ENCODE assay signal across 18 mouse cellular contexts in genomic region chr10:117127480-117127879, GRCm38 (mm10). TPM values are rescaled to one million over a fixed set of nuclear protein-coding genes. Genes with fewer than 3 reads are reported as not detected.
DNase-seq lines count a peak whose midpoint lies in the region; ATAC-seq and TF ChIP-seq lines count a peak whose summit lies in the region.
"Had no signal": no experiment of that assay in that cellular context is flagged by ENCODE, and none has a peak within 500 bp of the region (broad histone marks: within the 10 kb centered on the region; RNA-seq: fewer than 3 reads in every experiment).

No protein-coding gene starts in this region.

- H3K27ac ChIP-seq in liver, embryonic 11.5 days (ENCODE audit: low read depth, low read length), result no peak overlapping the region
- H3K27ac ChIP-seq in liver, postnatal 0 days (ENCODE audit: low read depth), result no peak overlapping the region
- peak overlapping the region; percentile 57 for H3K27ac ChIP-seq in MEL (ENCODE audit: control insufficient read depth, low read depth, low read length)
- no peak overlapping the region for H3K27ac ChIP-seq in hindbrain, embryonic 12.5 days
- H3K27ac ChIP-seq: embryonic facial prominence, embryonic 10.5 days; hindbrain, embryonic 13.5 days had no signal

- no peak overlapping the region for H3K4me2 ChIP-seq in liver, embryonic 11.5 days
- H3K4me2 ChIP-seq in liver, postnatal 0 days (ENCODE audit: low read depth, low read length), result no peak overlapping the region
- H3K4me2 ChIP-seq in hindbrain, embryonic 12.5 days (replicated peaks), result no peak overlapping the region
- H3K4me2 ChIP-seq: heart, embryonic 15.5 days; hindbrain, embryonic 13.5 days had no signal

- 0 out of 2 replicates have a peak, but pooled peaks cover 3% of the 10 kb centered on the region for H3K36me3 ChIP-seq in liver, embryonic 11.5 days (ENCODE audit: control insufficient read depth, insufficient read depth, low read length)
- peaks cover 7% of the 10 kb centered on the region for H3K36me3 ChIP-seq in liver, postnatal 0 days (replicated peaks; ENCODE audit: insufficient read depth, low read length)
- H3K36me3 ChIP-seq in MEL (ENCODE audit: control insufficient read depth in 1 of 2, insufficient read depth in 2 of 2, low read length in 2 of 2), result peaks cover 2 to 18% of the 10 kb centered on the region in 2 experiments
- peaks cover 6% of the 10 kb centered on the region; the same call in 1 of the 2 replicates for H3K36me3 ChIP-seq in hindbrain, embryonic 12.5 days

- DNase-seq in liver, embryonic 11.5 days (ENCODE audit: low spot score), result peak; percentile 27
- no peak for DNase-seq in liver, postnatal 0 days
- DNase-seq in MEL (ENCODE audit: low read depth, low spot score), result peak; percentile 76
- no peak for DNase-seq in thymus, postnatal 4 days
- DNase-seq: adrenal gland, adult 2 months; cerebellum, postnatal 14 days; layer of hippocampus, postnatal 36 days; left cerebral cortex, postnatal 4 days; lung, postnatal 4 days; midbrain, embryonic 14.5 days had no signal

- TF ChIP-seq POLR2A in MEL (IDR thresholded peaks at IDR 0.05; ENCODE audit: control insufficient read depth in 1 of 2, insufficient read depth in 1 of 2, low read depth in 1 of 2, low read length in 2 of 2, poor library complexity in 1 of 2), result 0 out of 4 replicates have a peak, but pooled peaks of 1 of the 2 experiments have one; percentile 22

- H3K27me3 ChIP-seq in liver, embryonic 11.5 days (replicated peaks; ENCODE audit: control insufficient read depth, insufficient read depth, low read length), result no peaks in the 10 kb centered on the region
- H3K27me3 ChIP-seq in liver, postnatal 0 days (ENCODE audit: insufficient read depth, low read length), result no peaks in the 10 kb centered on the region
- no peaks in the 10 kb centered on the region for H3K27me3 ChIP-seq in MEL (ENCODE audit: control insufficient read depth in 1 of 2, insufficient read depth in 2 of 2, low read length in 2 of 2)
- no peaks in the 10 kb centered on the region for H3K27me3 ChIP-seq in hindbrain, embryonic 12.5 days
- H3K27me3 ChIP-seq: heart, embryonic 15.5 days; hindbrain, embryonic 13.5 days had no signal

- 53% methylated on average over 2 of the region's 2 CpGs for WGBS in liver, embryonic 11.5 days
- 32% methylated on average over 2 of the region's 2 CpGs for WGBS in liver, postnatal 0 days (ENCODE audit: insufficient replicate concordance)
- 77% methylated on average over 2 of the region's 2 CpGs for WGBS in hindbrain, embryonic 12.5 days

- TF ChIP-seq EP300 in liver, postnatal 0 days (IDR thresholded peaks at IDR 0.05; ENCODE audit: low read depth), result no peak
- peak; percentile 15 to 41; a peak in 1 of 4 replicates for TF ChIP-seq EP300 in MEL (IDR thresholded peaks at IDR 0.05; ENCODE audit: low read depth in 1 of 2, low read length in 2 of 2)

- H3K9me3 ChIP-seq in liver, embryonic 11.5 days (ENCODE audit: control insufficient read depth, low read length), result no peaks in the 10 kb centered on the region
- H3K9me3 ChIP-seq in liver, postnatal 0 days (ENCODE audit: low read length), result no peaks in the 10 kb centered on the region
- H3K9me3 ChIP-seq in MEL (replicated peaks; ENCODE audit: insufficient read depth, low read length), result no peaks in the 10 kb centered on the region
- no peaks in the 10 kb centered on the region for H3K9me3 ChIP-seq in hindbrain, embryonic 12.5 days (replicated peaks)
- H3K9me3 ChIP-seq: embryonic facial prominence, embryonic 10.5 days; heart, embryonic 15.5 days; hindbrain, embryonic 13.5 days had no signal

- H3K4me3 ChIP-seq in liver, embryonic 11.5 days (ENCODE audit: low read depth, low read length), result no peak overlapping the region
- H3K4me3 ChIP-seq in liver, postnatal 0 days (ENCODE audit: low read depth, low read length), result no peak overlapping the region
- H3K4me3 ChIP-seq in MEL (ENCODE audit: control insufficient read depth in 1 of 2, insufficient read depth in 1 of 2, low read depth in 2 of 2, low read length in 2 of 2), result no peak overlapping the region
- H3K4me3 ChIP-seq in hindbrain, embryonic 12.5 days, result no peak overlapping the region
- H3K4me3 ChIP-seq: embryonic facial prominence, embryonic 10.5 days; erythroblast, embryonic 14.5 days; heart, embryonic 15.5 days; hindbrain, embryonic 13.5 days had no signal

- TF ChIP-seq RAD21 in MEL (IDR thresholded peaks at IDR 0.05; ENCODE audit: low read depth, low read length), result no peak

- peaks cover 20% of the 10 kb centered on the region for H3K79me2 ChIP-seq in MEL (ENCODE audit: control insufficient read depth, insufficient read depth, low read length, poor library complexity)

- H3K9ac ChIP-seq in liver, embryonic 11.5 days (ENCODE audit: low read depth, low read length), result no peak overlapping the region
- H3K9ac ChIP-seq in liver, postnatal 0 days (replicated peaks), result no peak overlapping the region
- no peak overlapping the region for H3K9ac ChIP-seq in MEL (ENCODE audit: control insufficient read depth, low read depth, low read length, poor library complexity, severe bottlenecking)
- H3K9ac ChIP-seq in hindbrain, embryonic 12.5 days, result no peak overlapping the region
- H3K9ac ChIP-seq: heart, embryonic 15.5 days had no signal

- no peak for TF ChIP-seq CTCF in liver, postnatal 0 days (IDR thresholded peaks at IDR 0.05; ENCODE audit: low read depth)
- TF ChIP-seq CTCF in MEL (IDR thresholded peaks at IDR 0.05 in 2 of 3, conservative IDR thresholded peaks at IDR 0.05 in 1 of 3; ENCODE audit: control insufficient read depth in 1 of 3, insufficient read depth in 1 of 3, low read depth in 2 of 3, low read length in 3 of 3, poor library complexity in 1 of 3, severe bottlenecking in 1 of 3), result no peak

- H3K4me1 ChIP-seq in liver, embryonic 11.5 days (replicated peaks; ENCODE audit: control insufficient read depth, insufficient read depth, low read length), result peaks cover 24% of the 10 kb centered on the region
- peaks cover 15% of the 10 kb centered on the region for H3K4me1 ChIP-seq in liver, postnatal 0 days (ENCODE audit: insufficient read depth)
- H3K4me1 ChIP-seq in MEL (ENCODE audit: control insufficient read depth in 1 of 2, insufficient read depth in 2 of 2, low read length in 2 of 2), result peaks cover 15 to 18% of the 10 kb centered on the region in 2 experiments
- H3K4me1 ChIP-seq in hindbrain, embryonic 12.5 days, result peaks cover 5% of the 10 kb centered on the region; the same call in 1 of the 2 replicates

- no peak for ATAC-seq in liver, embryonic 11.5 days (replicated peaks; ENCODE audit: low FRiP score)
- ATAC-seq in liver, postnatal 0 days, result no peak
- peak; percentile 65 for ATAC-seq in inflammation-experienced regulatory T-cells, adult 6 months
- ATAC-seq in neutrophil, adult 5-6 weeks (ENCODE audit: extremely low read depth, insufficient number of reproducible peaks, low FRiP score, poor library complexity, severe bottlenecking), result peak; percentile 41; the same call in 1 of the 2 replicates
- no peak for ATAC-seq in hindbrain, embryonic 12.5 days (ENCODE audit: low FRiP score)
- ATAC-seq: forebrain, embryonic 14.5 days had no signal

TF ChIP-seq in MEL, 35 proteins besides CTCF, POLR2A, EP300 and RAD21 (continues in another document):
- TF ChIP-seq USF1 (IDR thresholded peaks at IDR 0.05; ENCODE audit: low read depth, low read length) (no peak), RCOR1 (IDR thresholded peaks at IDR 0.05; ENCODE audit: low read depth, low read length) (peak; percentile 32; the same call in 1 of the 2 replicates), ZMIZ1 (IDR thresholded peaks at IDR 0.05; ENCODE audit: low read depth, low read length) (no peak), GABPA (IDR thresholded peaks at IDR 0.05; ENCODE audit: low read depth, low read length) (no peak), MAFK (IDR thresholded peaks at IDR 0.05; ENCODE audit: borderline replicate concordance, low read depth, low read length) (no peak), GATA1 (IDR thresholded peaks at IDR 0.05; ENCODE audit: low read depth, low read length) (0 out of 2 replicates have a peak, but pooled peaks have one; percentile 22), ZC3H11A (IDR thresholded peaks at IDR 0.05; ENCODE audit: low read depth, low read length) (no peak), NRF1 (IDR thresholded peaks at IDR 0.05; ENCODE audit: insufficient read depth, low read depth, low read length, poor library complexity, severe bottlenecking) (no peak), POLR2AphosphoS2 (IDR thresholded peaks at IDR 0.05; ENCODE audit: low read length) (no peak), HCFC1 (IDR thresholded peaks at IDR 0.05; ENCODE audit: low read depth, low read length) (0 out of 2 replicates have a peak, but pooled peaks have one; percentile 19), TCF12 (IDR thresholded peaks at IDR 0.05; ENCODE audit: low read depth, low read length) (no peak), UBTF (IDR thresholded peaks at IDR 0.05; ENCODE audit: borderline replicate concordance, insufficient read depth, low read depth, low read length) (no peak), MXI1 (IDR thresholded peaks at IDR 0.05; ENCODE audit: low read depth, low read length) (peak; percentile 52; the same call in 1 of the 2 replicates), E2F4 (IDR thresholded peaks at IDR 0.05; ENCODE audit: borderline replicate concordance, low read depth, low read length) (no peak), USF2 (IDR thresholded peaks at IDR 0.05; ENCODE audit: borderline replicate concordance in 1 of 2, insufficient read depth in 1 of 2, low read depth in 1 of 2, low read length in 2 of 2) (no peak), MEF2A (IDR thresholded peaks at IDR 0.05; ENCODE audit: extremely low read depth, insufficient replicate concordance, low read depth, low read length, poor library complexity, severe bottlenecking) (no peak), ZKSCAN1 (IDR thresholded peaks at IDR 0.05; ENCODE audit: low read depth, low read length) (no peak), MYC (IDR thresholded peaks at IDR 0.05; ENCODE audit: low read depth, low read length) (no peak), CHD2 (IDR thresholded peaks at IDR 0.05; ENCODE audit: low read length) (no peak), SIN3A (IDR thresholded peaks at IDR 0.05; ENCODE audit: low read length) (peak; percentile 41), ZNF384 (IDR thresholded peaks at IDR 0.05; ENCODE audit: low read depth, low read length) (no peak)

RNA-seq across cellular contexts. Expression of gene Frs2, which starts 20.9 kb away (rescaled TPM):
- polyA plus RNA-seq in liver, embryonic 11.5 days (2014; fragmentation: Nextera tagmentation; extraction: Ambion mirVana), result 21.3 and 23.5 TPM in 2 replicates
- polyA plus RNA-seq in liver, postnatal 0 days (2015; fragmentation: Nextera tagmentation; extraction: Ambion mirVana), result 7.7 and 8.0 TPM in 2 replicates
- total RNA-seq in MEL (2012; rRNA removed), result 6.6 and 6.7 TPM in 2 replicates
- polyA plus RNA-seq in MEL (2012; ENCODE audit: insufficient read depth in 1 of 2, insufficient read length in 2 of 2, low read depth in 1 of 2, low replicate concordance in 2 of 2, missing spikeins in 1 of 2), result 100 to 1,000 TPM in 1 of 2 experiments, 10 to 100 TPM in 1; 11.8 to 129 TPM
- polyA plus RNA-seq in inflammation-experienced regulatory T-cells, adult 6 months (2017; shearing (Covaris generic)), result 10 to 100 TPM in 1 of 3 experiments, 1 to 10 TPM in 2; 7.4 to 11.6 (median 9.1) TPM
- total RNA-seq in neutrophil, adult 5-6 weeks (2017), result 20.9 and 21.5 TPM in 2 replicates
- 25.3 and 31.7 TPM in 2 replicates for polyA plus RNA-seq in hindbrain, embryonic 12.5 days (2016; fragmentation: Nextera tagmentation; extraction: Ambion mirVana)

Comparison
In these comparisons a context has a peak if more than half of its experiments do, and no peak if none do; other contexts are left out.
1. DNase-seq: peak in liver, embryonic 11.5 days (single experiment) and MEL (single experiment); none in liver, postnatal 0 days (single experiment) and thymus, postnatal 4 days (single experiment).
2. ATAC-seq: peak in inflammation-experienced regulatory T-cells, adult 6 months (single experiment) and neutrophil, adult 5-6 weeks (single experiment); none in liver, embryonic 11.5 days (single experiment), liver, postnatal 0 days (single experiment) and hindbrain, embryonic 12.5 days (single experiment).